Mouse (Mus musculus): ENCODE data around the gene Abhd10.

The Abhd10 gene

GRCm38 (mm10) chr16:45724061-45724741 is 18.6 kb downstream of the Abhd10 start, which contains the start of gene Tagln3:
Gene Tagln3, minus strand, starts transcription at chr16:45724608.
- DNase-seq = peak; percentile 86 to 88

GRCm38 (mm10) chr16:45723172-45723901 is 19.4 kb downstream of the Abhd10 start:
- DNase-seq = peak; percentile 50 to 64

GRCm38 (mm10) chr16:45722460-45722951 is 20.2 kb downstream of the Abhd10 start:
- DNase-seq = peak; percentile 70 to 74

- DNase-seq = peak; percentile 70 to 75
Observed at GRCm38 (mm10) chr16:45720022-45720630, 22.6 kb downstream of the Abhd10 start.

GRCm38 (mm10) chr16:45718296-45718695 is 24.5 kb downstream of the Abhd10 start:
- DNase-seq = no peak

GRCm38 (mm10) chr16:45714489-45715150 is 28.1 kb downstream of the Abhd10 start:
- no peak for DNase-seq

- DNase-seq = peak in 1 of 2 experiments; percentile 24
Observed at GRCm38 (mm10) chr16:45713878-45714277, 28.9 kb downstream of the Abhd10 start.

- no peak for DNase-seq
Observed at GRCm38 (mm10) chr16:45713261-45713660, 29.5 kb downstream of the Abhd10 start.

- DNase-seq = peak; percentile 43 to 53
Observed at GRCm38 (mm10) chr16:45711263-45711662, 31.5 kb downstream of the Abhd10 start.

- DNase-seq = no peak
Observed at GRCm38 (mm10) chr16:45699301-45699700, 43.5 kb downstream of the Abhd10 start.

GRCm38 (mm10) chr16:45697996-45698395 is 44.8 kb downstream of the Abhd10 start:
- no peak for DNase-seq

- DNase-seq = peak; percentile 65 to 82
Observed at GRCm38 (mm10) chr16:45695445-45696160, 47.2 kb downstream of the Abhd10 start.

GRCm38 (mm10) chr16:45693558-45693957 is 49.2 kb downstream of the Abhd10 start, which contains the start of gene Tmprss7:
Gene Tmprss7, minus strand, starts transcription at chr16:45693658.
- DNase-seq = no peak

- peak; percentile 29 to 37 for DNase-seq
Observed at GRCm38 (mm10) chr16:45692851-45693250, 49.9 kb downstream of the Abhd10 start.

- no peak for DNase-seq
Observed at GRCm38 (mm10) chr16:45690178-45690577, 52.6 kb downstream of the Abhd10 start.

- peak; percentile 87 to 91 for DNase-seq
Observed at GRCm38 (mm10) chr16:45686833-45687232, 55.9 kb downstream of the Abhd10 start.

- DNase-seq = peak; percentile 23 to 28
Observed at GRCm38 (mm10) chr16:45685295-45685694, 57.5 kb downstream of the Abhd10 start.

- DNase-seq = peak; percentile 92 to 94
Observed at GRCm38 (mm10) chr16:45684815-45685214, 57.9 kb downstream of the Abhd10 start.
